Mouse (Mus musculus) myocyte (in vitro differentiated cells): Measurements from ENCODE around the gene Plcxd2. TPM values are rescaled to one million over a fixed set of nuclear protein-coding genes. Genes with fewer than 3 reads are reported as not detected.

Source experiments
- H3K27me3 ChIP-seq: one replicate; pipeline ENCODE4 v1.6.1; 2011; ENCODE audit not compliant: control insufficient read depth, insufficient read depth, insufficient read length
- H3K36me3 ChIP-seq: one replicate; pipeline ENCODE4 v1.6.1; 2011; ENCODE audit not compliant: control insufficient read depth, insufficient read depth
- H3K4me2 ChIP-seq: one replicate; pipeline ENCODE4 v1.6.1; 2011; ENCODE audit warnings: low read depth, control low read depth
- H3K4me3 ChIP-seq: one replicate; pipeline ENCODE4 v1.5.1; 2011; ENCODE audit warnings: mild to moderate bottlenecking, control low read depth, moderate library complexity
- H3K79me2 ChIP-seq: one replicate; pipeline ENCODE4 v1.6.1; 2011; ENCODE audit not compliant: control insufficient read depth, insufficient read depth
- H3ac ChIP-seq: one replicate; pipeline ENCODE4 v1.6.1; 2011; ENCODE audit not compliant: control insufficient read depth, insufficient read length
- CEBPB ChIP-seq: IDR thresholded peaks from 2 replicates; pipeline ENCODE4 v1.6.1; 2011; ENCODE audit warnings: mild to moderate bottlenecking, moderate library complexity; ENCODE audit not compliant: poor library complexity, insufficient read depth, severe bottlenecking
- E2F4 ChIP-seq: IDR thresholded peaks from one replicate; pipeline ENCODE4 v1.6.1; 2011; ENCODE audit warnings: mild to moderate bottlenecking, control low read depth, moderate library complexity; ENCODE audit not compliant: insufficient read depth
- MAX ChIP-seq: IDR thresholded peaks from one replicate; pipeline ENCODE4 v1.6.1; 2011; ENCODE audit warnings: low read depth, mild to moderate bottlenecking, control low read depth
- MYOD1 ChIP-seq, 3 experiments: IDR thresholded peaks; one replicate each; pipeline ENCODE4 v1.6.1; 2011; ENCODE audit warnings: control low read depth in 2 of 3, low read depth in 2 of 3, mild to moderate bottlenecking in 2 of 3, moderate library complexity in 1 of 3; ENCODE audit not compliant: insufficient read length in 2 of 3, control insufficient read depth in 1 of 3
- MYOG ChIP-seq, 3 experiments: IDR thresholded peaks; one replicate each; pipeline ENCODE4 v1.6.1; 2011; ENCODE audit warnings: control low read depth in 2 of 3, low read depth in 2 of 3, mild to moderate bottlenecking in 2 of 3; ENCODE audit not compliant: insufficient read length in 2 of 3, control insufficient read depth in 1 of 3, insufficient read depth in 1 of 3
- POLR2A ChIP-seq: IDR thresholded peaks from one replicate; pipeline ENCODE4 v1.6.1; 2011; ENCODE audit warnings: low read depth, mild to moderate bottlenecking, control low read depth, moderate library complexity; ENCODE audit not compliant: insufficient read length
- POLR2AphosphoS2 ChIP-seq: IDR thresholded peaks from one replicate; pipeline ENCODE4 v1.6.1; 2011; ENCODE audit warnings: low read depth, control low read depth; ENCODE audit not compliant: insufficient read length
- REST ChIP-seq: IDR thresholded peaks from one replicate; pipeline ENCODE4 v1.6.1; 2011; ENCODE audit warnings: mild to moderate bottlenecking, control low read depth, moderate library complexity; ENCODE audit not compliant: insufficient read depth, insufficient read length
- SRF ChIP-seq: IDR thresholded peaks from one replicate; pipeline ENCODE4 v1.6.1; 2011; ENCODE audit warnings: low read depth; ENCODE audit not compliant: control insufficient read depth, insufficient read length
- TCF12 ChIP-seq: IDR thresholded peaks from one replicate; pipeline ENCODE4 v1.6.1; 2011; ENCODE audit warnings: mild to moderate bottlenecking, control low read depth; ENCODE audit not compliant: poor library complexity, insufficient read depth, severe bottlenecking
- TCF3 ChIP-seq: IDR thresholded peaks from one replicate; pipeline ENCODE4 v1.6.1; 2011; ENCODE audit warnings: low read depth, control low read depth; ENCODE audit not compliant: insufficient read length
- USF1 ChIP-seq: IDR thresholded peaks from one replicate; pipeline ENCODE4 v1.6.1; 2011; ENCODE audit warnings: low read depth, mild to moderate bottlenecking, control low read depth, moderate library complexity
- polyA plus RNA-seq: library from polyadenylated mRNA; unstranded; fragments of >200 nt; fragmentation: generic; extraction: Trizol; gene quantifications from one replicate; pipeline ENCODE4 v1.2.1, GENCODE M21; 2012; ENCODE audit warnings: missing spikeins

The Plcxd2 gene
- polyA plus RNA-seq, 1 experiment: 0.90 TPM

DNA sequence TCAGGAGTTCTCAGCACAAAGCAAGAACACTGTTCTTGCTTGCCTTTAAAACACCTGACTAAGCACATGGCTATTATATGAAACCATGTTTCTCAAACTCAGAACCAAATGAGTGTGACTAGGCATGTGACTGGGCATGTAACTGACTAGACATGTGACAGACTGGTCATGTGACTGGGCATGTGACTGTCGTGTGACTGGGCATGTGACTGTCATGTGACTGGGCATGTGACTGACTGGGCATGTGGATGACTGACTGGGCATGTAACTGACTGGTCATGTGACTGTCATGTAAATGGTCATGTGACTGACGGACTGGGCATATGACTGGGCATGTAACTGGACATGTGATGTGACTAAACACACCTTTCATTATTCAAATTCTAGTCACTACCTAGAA is 39.8 kb downstream of the Plcxd2 start:
- TF ChIP-seq USF1 (peak; percentile 68), MYOD1 (IDR thresholded peaks at IDR 0.05; ENCODE audit: control insufficient read depth in 1 of 3, insufficient read length in 2 of 3, low read depth in 2 of 3) (no peak), REST (no peak), POLR2A (no peak), CEBPB (no peak)
- Histone ChIP-seq H3K79me2 (no peaks in the 10 kb centered on the region), H3K27me3 (no peaks in the 10 kb centered on the region), H3K36me3 (no peaks in the 10 kb centered on the region), H3K4me2 (no peak overlapping the region), H3K4me3 (no peak overlapping the region), H3ac (no peak overlapping the region)

DNA sequence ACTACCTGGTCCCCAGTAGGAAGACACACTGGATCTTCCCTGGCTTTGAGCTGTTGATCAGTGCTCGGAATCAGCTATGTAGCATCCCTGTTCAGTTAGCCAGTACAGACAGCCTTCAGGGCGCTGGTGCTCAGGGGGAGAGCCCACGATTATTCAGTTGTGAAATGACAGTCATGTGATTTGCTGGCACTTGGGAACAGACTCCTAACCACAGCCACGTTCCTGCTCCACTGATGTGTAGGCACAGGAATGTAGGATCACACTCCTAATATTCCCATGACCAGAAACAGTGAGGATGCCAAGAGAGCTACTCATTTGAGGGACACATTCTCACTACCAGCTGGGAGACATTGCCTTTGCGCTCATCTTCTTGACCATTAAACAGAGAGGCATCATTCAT is 41.3 kb downstream of the Plcxd2 start:
- Histone ChIP-seq H3K79me2 (no peaks in the 10 kb centered on the region), H3K36me3 (no peaks in the 10 kb centered on the region), H3K27me3 (no peaks in the 10 kb centered on the region), H3K4me3 (no peak overlapping the region), H3ac (no peak overlapping the region), H3K4me2 (peak overlapping the region; percentile 20)
- TF ChIP-seq TCF12 (no peak), CEBPB (peak; percentile 48), E2F4 (no peak), TCF3 (no peak), POLR2AphosphoS2 (no peak), POLR2A (no peak), MYOD1 (IDR thresholded peaks at IDR 0.05; ENCODE audit: control insufficient read depth in 1 of 3, insufficient read length in 2 of 3, low read depth in 2 of 3) (no peak), SRF (no peak), USF1 (peak; percentile 73), MYOG (IDR thresholded peaks at IDR 0.05; ENCODE audit: control insufficient read depth in 1 of 3, insufficient read depth in 1 of 3, insufficient read length in 2 of 3, low read depth in 2 of 3) (peak in 1 of 3 experiments; percentile 26), MAX (no peak), REST (no peak)

DNA sequence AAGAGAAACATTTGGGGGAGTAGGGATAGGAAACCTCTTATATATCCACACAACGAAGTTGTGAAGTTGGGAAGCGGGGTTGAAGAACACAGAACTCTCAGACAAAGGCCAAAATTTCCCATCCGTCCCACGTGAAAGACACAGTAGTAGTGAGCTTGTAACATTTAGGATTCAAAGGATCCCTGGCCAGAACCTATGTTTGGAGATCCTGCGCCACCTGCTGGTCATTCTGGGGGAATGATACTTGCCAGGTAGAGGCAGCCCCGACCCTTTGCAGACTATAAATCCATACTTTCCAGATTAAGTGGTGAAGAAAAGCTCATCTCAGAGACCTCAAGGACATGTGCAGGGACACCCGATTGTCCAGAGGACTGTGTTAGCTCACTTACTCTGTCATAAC is 42.5 kb downstream of the Plcxd2 start:
- Histone ChIP-seq H3ac (no peak overlapping the region), H3K79me2 (no peaks in the 10 kb centered on the region), H3K36me3 (no peaks in the 10 kb centered on the region), H3K4me3 (no peak overlapping the region), H3K27me3 (no peaks in the 10 kb centered on the region), H3K4me2 (no peak overlapping the region)
- TF ChIP-seq E2F4 (no peak), CEBPB (no peak), USF1 (no peak)

DNA sequence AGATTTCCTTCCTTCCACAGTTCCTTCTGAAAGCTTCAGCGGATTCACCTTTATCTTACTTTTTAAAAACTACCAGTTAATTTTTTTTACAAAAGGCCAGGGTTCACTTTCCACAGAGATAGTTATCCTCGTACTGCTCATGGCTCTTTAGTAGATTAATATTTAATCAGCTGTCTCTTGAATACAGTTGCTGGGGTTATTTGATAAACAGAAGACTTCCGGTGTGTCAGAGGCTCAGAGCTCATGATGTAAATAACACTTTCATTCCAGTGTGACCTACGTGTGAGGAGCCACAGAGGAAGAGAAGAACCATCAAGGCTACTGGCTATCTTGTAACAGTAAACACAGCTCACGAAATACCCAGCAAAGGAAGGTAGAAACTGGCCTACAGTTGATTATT is 43.4 kb downstream of the Plcxd2 start:
- H3K4me2 ChIP-seq: no peak overlapping the region
- TF ChIP-seq SRF (no peak), POLR2AphosphoS2 (no peak), CEBPB (no peak)
- H3K27me3 ChIP-seq: no peaks in the 10 kb centered on the region
- no peaks in the 10 kb centered on the region for H3K79me2 ChIP-seq
- no peak overlapping the region for H3K4me3 ChIP-seq
- no peaks in the 10 kb centered on the region for H3K36me3 ChIP-seq
- no peak overlapping the region for H3ac ChIP-seq

DNA sequence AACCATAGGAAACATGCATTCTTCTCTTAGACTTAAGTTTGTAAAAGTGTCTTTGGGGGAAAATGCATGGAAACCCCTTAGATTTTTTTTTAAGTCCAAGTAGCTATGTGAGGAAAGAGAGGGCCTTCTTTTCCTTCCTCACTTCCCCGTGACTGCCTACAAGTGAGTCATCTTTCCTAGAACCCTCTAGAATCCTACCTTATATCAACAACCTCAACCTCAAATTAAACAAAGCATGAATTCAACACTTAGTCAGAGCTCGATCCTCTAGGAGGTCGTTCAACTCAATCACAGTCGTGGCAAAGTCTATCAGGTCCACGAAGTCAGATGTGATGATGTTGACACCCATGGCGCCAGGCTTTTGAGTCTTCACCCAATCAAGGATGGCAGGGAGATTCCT is 45.2 kb downstream of the Plcxd2 start:
- Histone ChIP-seq H3ac (no peak overlapping the region), H3K4me2 (no peak overlapping the region), H3K36me3 (no peaks in the 10 kb centered on the region), H3K27me3 (no peaks in the 10 kb centered on the region), H3K79me2 (no peaks in the 10 kb centered on the region), H3K4me3 (no peak overlapping the region)
- no peak for TF ChIP-seq TCF3
- TF ChIP-seq SRF: no peak
- TF ChIP-seq TCF12: no peak
- no peak for TF ChIP-seq MAX
- no peak for TF ChIP-seq CEBPB
- no peak for TF ChIP-seq MYOG (IDR thresholded peaks at IDR 0.05; ENCODE audit: control insufficient read depth in 1 of 3, insufficient read depth in 1 of 3, insufficient read length in 2 of 3, low read depth in 2 of 3)
- TF ChIP-seq MYOD1 (IDR thresholded peaks at IDR 0.05; ENCODE audit: control insufficient read depth in 1 of 3, insufficient read length in 2 of 3, low read depth in 2 of 3): no peak
- no peak for TF ChIP-seq POLR2A
- no peak for TF ChIP-seq E2F4
- TF ChIP-seq POLR2AphosphoS2: no peak
- no peak for TF ChIP-seq REST
- TF ChIP-seq USF1: no peak
